Mouse (Mus musculus) stomach, postnatal 0 days (tissue): Measurements from ENCODE around the gene Akap6. TPM values are rescaled to one million over a fixed set of nuclear protein-coding genes. Genes with fewer than 3 reads are reported as not detected.

Source experiments
- ATAC-seq: fragments of 200-750 bp; cut with Nextera tagmentation; 2 replicates; pipeline ENCODE4 v1.8.0; 2017; ENCODE audit not compliant: low FRiP score, low TSS enrichment
- DNase-seq: peaks from one replicate; pipeline ENCODE4 v3.0.0-alpha.2; 2016; ENCODE audit warnings: low spot score
- H3K27ac ChIP-seq: fragments of 300-500 bp; sonication (generic); replicated peaks from 2 replicates; pipeline ENCODE4 v1.5.1; 2014; ENCODE audit warnings: mild to moderate bottlenecking, control low read depth
- H3K27me3 ChIP-seq: fragments of 300-500 bp; sonication (generic); 2 replicates; pipeline ENCODE4 v1.6.1; 2014; ENCODE audit warnings: low read length; ENCODE audit not compliant: control insufficient read depth, insufficient read depth
- H3K36me3 ChIP-seq: fragments of 300-500 bp; sonication (generic); 2 replicates; pipeline ENCODE4 v1.6.1; 2014; ENCODE audit warnings: low read length, mixed read lengths; ENCODE audit not compliant: control insufficient read depth, insufficient read depth
- H3K4me1 ChIP-seq: fragments of 300-500 bp; sonication (generic); replicated peaks from 2 replicates; pipeline ENCODE4 v1.6.1; 2014; ENCODE audit warnings: antibody characterized with exemption; ENCODE audit not compliant: control insufficient read depth, insufficient read depth
- H3K4me2 ChIP-seq: fragments of 300-500 bp; sonication (generic); replicated peaks from 2 replicates; pipeline ENCODE4 v1.6.1; 2014; ENCODE audit warnings: low read depth, mild to moderate bottlenecking, control low read depth, moderate library complexity
- H3K4me3 ChIP-seq: fragments of 300-500 bp; sonication (generic); 2 replicates; pipeline ENCODE4 v1.5.1; 2014; ENCODE audit warnings: low read depth, low read length, control low read depth
- H3K9ac ChIP-seq: fragments of 300-500 bp; sonication (generic); 2 replicates; pipeline ENCODE4 v1.6.1; 2014; ENCODE audit warnings: mild to moderate bottlenecking, low read length, control low read depth, mixed read lengths
- H3K9me3 ChIP-seq: fragments of 300-500 bp; sonication (generic); 2 replicates; pipeline ENCODE4 v1.6.1; 2016; ENCODE audit warnings: low read length; ENCODE audit not compliant: control insufficient read depth
- CTCF ChIP-seq: IDR thresholded peaks from 2 replicates; pipeline ENCODE4 v1.5.1; 2016; ENCODE audit warnings: antibody characterized with exemption, low read depth, mild to moderate bottlenecking, moderate library complexity
- EP300 ChIP-seq: optimal IDR thresholded peaks from 2 replicates; pipeline ENCODE3; 2016; ENCODE audit warnings: antibody characterized with exemption
- WGBS: fragments of 180-500 bp; shearing (Covaris S2); extraction: QIAGEN DNeasy Blood & Tissue Kit; methylation state at CpG from one replicate; pipeline ENCODE4 v1.1.7; 2014; 5-methylcytosine and 5-hydroxymethylcytosine counted together
- polyA plus RNA-seq: library from polyadenylated mRNA; unstranded; fragments of >200 nt; fragmentation: Nextera tagmentation; extraction: Ambion mirVana; gene quantifications from 2 replicates; pipeline ENCODE4 v1.2.1, GENCODE M21; 2015

The Akap6 gene
- polyA plus RNA-seq, 1 experiment from 2014 or later: 0.76 TPM

GRCm38 (mm10) chr12:52861922-52862321 lies 162.7 kb downstream of the Akap6 start:
- WGBS: 72% methylated on average over 3 of the region's 3 CpGs
- ATAC-seq (no peak), DNase-seq (no peak)
- Histone ChIP-seq H3K4me1 (no peaks in the 10 kb centered on the region), H3K27me3 (no peaks in the 10 kb centered on the region), H3K9me3 (no peaks in the 10 kb centered on the region), H3K4me2 (no peak overlapping the region), H3K36me3 (no peaks in the 10 kb centered on the region), H3K4me3 (no peak overlapping the region), H3K9ac (no peak overlapping the region), H3K27ac (no peak overlapping the region)
- TF ChIP-seq CTCF (no peak), EP300 (no peak)

DNA sequence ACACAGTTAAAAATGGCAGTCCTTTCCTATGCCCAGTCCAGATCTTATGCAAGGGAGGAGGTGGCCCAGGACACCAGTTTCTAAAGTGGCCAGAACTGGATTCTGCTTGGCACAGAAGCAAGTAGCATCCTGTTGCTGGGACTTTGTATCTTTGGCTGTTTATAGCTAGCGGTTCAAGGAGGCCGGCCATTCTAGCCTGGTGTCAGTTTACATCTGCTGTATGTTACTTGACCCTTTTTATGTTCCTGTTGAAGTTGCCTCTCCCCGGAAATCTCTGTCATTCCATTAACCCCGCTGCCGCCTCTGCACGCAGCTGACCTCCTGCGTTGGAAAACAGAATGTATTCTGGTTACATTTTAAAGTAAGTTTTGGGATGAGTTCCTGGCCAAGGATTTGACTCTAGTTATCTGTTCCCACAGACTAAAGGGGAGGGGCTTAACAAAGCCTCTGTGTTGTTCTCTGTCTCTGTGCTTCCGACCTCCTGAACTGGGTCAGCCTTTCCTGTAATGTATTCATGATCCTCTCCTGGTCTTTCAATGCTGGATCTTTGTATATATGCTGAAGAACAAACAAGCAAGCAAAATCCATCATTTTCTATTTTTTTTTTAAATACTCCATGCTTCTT lies 168.9 kb downstream of the Akap6 start:
- no peak for DNase-seq
- WGBS: 24% methylated on average over 8 of the region's 8 CpGs
- H3K36me3 ChIP-seq: no peaks in the 10 kb centered on the region
- H3K9me3 ChIP-seq: no peaks in the 10 kb centered on the region
- H3K9ac ChIP-seq: no peak overlapping the region
- ATAC-seq: peak; percentile 38; the same call in 1 of the 2 replicates
- H3K27ac ChIP-seq: no peak overlapping the region
- no peaks in the 10 kb centered on the region for H3K27me3 ChIP-seq
- TF ChIP-seq EP300 (no peak), CTCF (no peak)
- H3K4me2 ChIP-seq: no peak overlapping the region
- no peak overlapping the region for H3K4me3 ChIP-seq
- H3K4me1 ChIP-seq: no peaks in the 10 kb centered on the region

GRCm38 (mm10) chr12:52871604-52872003 lies 172.4 kb downstream of the Akap6 start:
- no peak overlapping the region for H3K9ac ChIP-seq
- DNase-seq (no peak), ATAC-seq (no peak)
- no peak overlapping the region for H3K4me2 ChIP-seq
- H3K27ac ChIP-seq: no peak overlapping the region
- no peaks in the 10 kb centered on the region for H3K4me1 ChIP-seq
- no peaks in the 10 kb centered on the region for H3K27me3 ChIP-seq
- no peak overlapping the region for H3K4me3 ChIP-seq
- H3K9me3 ChIP-seq: no peaks in the 10 kb centered on the region
- WGBS: 68% methylated on average over 3 of the region's 3 CpGs
- H3K36me3 ChIP-seq: no peaks in the 10 kb centered on the region
- TF ChIP-seq EP300: no peak

DNA sequence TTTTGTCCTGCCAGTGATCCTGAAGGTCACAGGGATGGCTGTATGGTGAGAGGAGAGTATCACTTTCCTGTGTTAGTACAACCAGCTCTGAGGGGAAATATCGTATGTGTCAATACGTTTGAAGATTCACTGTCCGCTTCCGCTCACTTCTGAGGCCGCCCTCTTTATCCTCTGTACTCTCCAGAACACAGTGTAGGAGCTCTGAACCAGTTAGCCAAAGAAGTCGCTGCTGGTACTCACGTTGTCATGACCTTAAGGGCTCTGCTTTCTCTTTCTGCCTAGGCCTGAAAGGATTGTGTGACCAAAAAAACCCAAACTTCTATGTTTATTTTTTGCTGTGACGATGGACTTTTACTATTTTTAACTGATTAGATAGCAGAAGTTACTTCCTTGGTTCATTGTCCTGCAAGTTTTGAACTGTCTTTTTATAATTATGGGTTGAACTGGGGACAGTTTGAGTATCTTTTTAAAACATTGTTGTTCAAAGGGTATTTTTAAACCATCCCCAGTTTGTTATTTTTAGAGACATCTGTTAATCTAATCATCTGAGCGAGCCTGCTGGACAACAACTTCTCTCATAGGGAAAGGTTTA lies 175.2 kb downstream of the Akap6 start:
- Histone ChIP-seq H3K4me2 (no peak overlapping the region), H3K9me3 (no peaks in the 10 kb centered on the region), H3K36me3 (no peaks in the 10 kb centered on the region), H3K4me3 (no peak overlapping the region), H3K27me3 (no peaks in the 10 kb centered on the region), H3K4me1 (no peaks in the 10 kb centered on the region), H3K27ac (no peak overlapping the region), H3K9ac (no peak overlapping the region)
- no peak for TF ChIP-seq EP300
- no peak for TF ChIP-seq CTCF
- WGBS: 63% methylated on average over 9 of the region's 9 CpGs
- no peak for DNase-seq
- no peak for ATAC-seq

DNA sequence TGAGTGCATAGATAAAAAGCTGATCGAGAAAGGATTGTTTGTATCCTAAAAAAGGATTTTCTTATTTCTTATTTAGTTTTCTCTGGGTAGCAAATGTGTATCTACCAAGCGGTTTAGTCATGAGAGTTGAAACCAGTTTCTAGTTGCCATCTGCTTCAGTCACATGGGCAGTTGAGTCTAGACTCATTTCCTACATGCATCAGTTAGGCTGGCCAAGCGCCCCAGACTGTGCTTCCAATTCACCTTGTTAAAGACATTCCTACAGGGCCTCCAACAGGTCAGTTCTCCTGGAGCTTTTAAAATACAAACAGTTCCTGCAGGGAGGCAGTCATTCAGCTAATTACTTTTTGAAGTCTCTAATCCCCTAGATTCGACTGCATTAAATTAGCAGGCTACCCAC lies 176.9 kb downstream of the Akap6 start:
- 63% methylated on average over 4 of the region's 4 CpGs for WGBS
- Histone ChIP-seq H3K27ac (no peak overlapping the region), H3K27me3 (no peaks in the 10 kb centered on the region), H3K4me2 (no peak overlapping the region), H3K4me3 (no peak overlapping the region), H3K9me3 (no peaks in the 10 kb centered on the region), H3K4me1 (no peaks in the 10 kb centered on the region), H3K36me3 (no peaks in the 10 kb centered on the region), H3K9ac (no peak overlapping the region)
- TF ChIP-seq CTCF (no peak), EP300 (no peak)
- DNase-seq (no peak), ATAC-seq (no peak)

GRCm38 (mm10) chr12:52876978-52877769 lies 178.0 kb downstream of the Akap6 start:
- DNase-seq (no peak), ATAC-seq (no peak)
- no peak overlapping the region for H3K4me3 ChIP-seq
- H3K4me2 ChIP-seq: no peak overlapping the region
- no peaks in the 10 kb centered on the region for H3K27me3 ChIP-seq
- no peak overlapping the region for H3K27ac ChIP-seq
- no peaks in the 10 kb centered on the region for H3K4me1 ChIP-seq
- H3K36me3 ChIP-seq: no peaks in the 10 kb centered on the region
- no peaks in the 10 kb centered on the region for H3K9me3 ChIP-seq
- 84% methylated on average over 8 of the region's 8 CpGs for WGBS
- H3K9ac ChIP-seq: no peak overlapping the region
- TF ChIP-seq CTCF (no peak), EP300 (no peak)
